Comparison of ENCODE assay signal across 24 mouse cellular contexts in genomic region chr8:31369636-31370035, GRCm38 (mm10).
DNase-seq lines count a peak whose midpoint lies in the region; ATAC-seq lines count a peak whose summit lies in the region.
"Had no signal": no experiment of that assay in that cellular context is flagged by ENCODE, and none has a peak within 500 bp of the region (broad histone marks: within the 10 kb centered on the region; RNA-seq: fewer than 3 reads in every experiment).

No protein-coding gene starts in this region.

- ATAC-seq in hindbrain, embryonic 11.5 days (ENCODE audit: low FRiP score): peak; percentile 70
- no peak for ATAC-seq in hindbrain, embryonic 13.5 days (ENCODE audit: low FRiP score)
- ATAC-seq in midbrain, embryonic 13.5 days: peak; percentile 53
- ATAC-seq: forebrain, postnatal 0 days; intestine, embryonic 15.5 days had no signal

- no peaks in the 10 kb centered on the region for H3K36me3 ChIP-seq in hindbrain, embryonic 11.5 days (ENCODE audit: control insufficient read depth, insufficient read depth, low read length)
- H3K36me3 ChIP-seq in hindbrain, embryonic 13.5 days: no peaks in the 10 kb centered on the region
- no peaks in the 10 kb centered on the region for H3K36me3 ChIP-seq in midbrain, embryonic 13.5 days
- H3K36me3 ChIP-seq in midbrain, embryonic 10.5 days: no peaks in the 10 kb centered on the region
- H3K36me3 ChIP-seq in heart, embryonic 10.5 days: no peaks in the 10 kb centered on the region
- H3K36me3 ChIP-seq: embryonic facial prominence, embryonic 12.5 days; embryonic facial prominence, embryonic 15.5 days; G1E; heart, embryonic 13.5 days; hindbrain, embryonic 12.5 days; intestine, embryonic 15.5 days had no signal

- H3K27ac ChIP-seq in hindbrain, embryonic 11.5 days (ENCODE audit: low read depth, low read length): no peak overlapping the region
- H3K27ac ChIP-seq in hindbrain, embryonic 13.5 days: no peak overlapping the region
- H3K27ac ChIP-seq in midbrain, embryonic 13.5 days: no peak overlapping the region
- H3K27ac ChIP-seq in midbrain, embryonic 10.5 days (replicated peaks): no peak overlapping the region
- no peak overlapping the region for H3K27ac ChIP-seq in heart, embryonic 10.5 days
- H3K27ac ChIP-seq: embryonic facial prominence, embryonic 12.5 days; embryonic facial prominence, embryonic 15.5 days; heart, embryonic 13.5 days; hindbrain, embryonic 12.5 days; intestine, embryonic 15.5 days had no signal

- H3K27me3 ChIP-seq in hindbrain, embryonic 11.5 days (ENCODE audit: control insufficient read depth, insufficient read depth, low read length): no peaks in the 10 kb centered on the region
- no peaks in the 10 kb centered on the region for H3K27me3 ChIP-seq in hindbrain, embryonic 13.5 days
- H3K27me3 ChIP-seq in midbrain, embryonic 13.5 days: no peaks in the 10 kb centered on the region
- no peaks in the 10 kb centered on the region for H3K27me3 ChIP-seq in midbrain, embryonic 10.5 days (ENCODE audit: low read depth, poor library complexity, severe bottlenecking)
- no peaks in the 10 kb centered on the region for H3K27me3 ChIP-seq in heart, embryonic 10.5 days (ENCODE audit: insufficient read depth, poor library complexity, severe bottlenecking)
- H3K27me3 ChIP-seq: embryonic facial prominence, embryonic 12.5 days; embryonic facial prominence, embryonic 15.5 days; heart, embryonic 13.5 days; hindbrain, embryonic 12.5 days; intestine, embryonic 15.5 days had no signal

- WGBS in hindbrain, embryonic 11.5 days: 40% methylated on average over 5 of the region's 5 CpGs
- 26% methylated on average over 5 of the region's 5 CpGs for WGBS in hindbrain, embryonic 13.5 days
- 13% methylated on average over 5 of the region's 5 CpGs for WGBS in midbrain, embryonic 13.5 days
- WGBS in midbrain, embryonic 10.5 days: 37% methylated on average over 5 of the region's 5 CpGs
- WGBS in heart, embryonic 10.5 days: 88% methylated on average over 5 of the region's 5 CpGs

- no peak for DNase-seq in hindbrain, embryonic 11.5 days (ENCODE audit: low spot score)
- DNase-seq in midbrain, embryonic 10.5 days (ENCODE audit: low spot score): no peak
- peak; percentile 40 for DNase-seq in Muller cell, postnatal 12 days (ENCODE audit: inconsistent ontology term)
- no peak for DNase-seq in heart, embryonic 10.5 days (ENCODE audit: low spot score)
- DNase-seq: adrenal gland, adult 2 months; adrenal gland, postnatal 14 days; B cell, adult 2 months; cerebellum, adult 11-12 months; cerebellum, adult 8-10 months; cerebellum, postnatal 10 days; cerebellum, postnatal 36 days; forebrain, postnatal 0 days; gastrocnemius, postnatal 25 days; heart, adult 18-20 months; heart, postnatal 14 days; heart, postnatal 4 days had no signal

- 0 out of 2 replicates have a peak, but pooled peaks cover 2% of the 10 kb centered on the region for H3K4me1 ChIP-seq in hindbrain, embryonic 11.5 days (replicated peaks; ENCODE audit: control insufficient read depth, insufficient read depth, low read length)
- peaks cover 4% of the 10 kb centered on the region; the same call in 1 of the 2 replicates for H3K4me1 ChIP-seq in hindbrain, embryonic 13.5 days (replicated peaks)
- H3K4me1 ChIP-seq in midbrain, embryonic 13.5 days (replicated peaks): peaks cover 11% of the 10 kb centered on the region
- peaks cover 30% of the 10 kb centered on the region for H3K4me1 ChIP-seq in midbrain, embryonic 10.5 days
- 0 out of 2 replicates have a peak, but pooled peaks cover 5% of the 10 kb centered on the region for H3K4me1 ChIP-seq in heart, embryonic 10.5 days
- H3K4me1 ChIP-seq: embryonic facial prominence, embryonic 12.5 days; embryonic facial prominence, embryonic 15.5 days; intestine, embryonic 15.5 days had no signal

- no peaks in the 10 kb centered on the region for H3K9me3 ChIP-seq in hindbrain, embryonic 11.5 days (ENCODE audit: control insufficient read depth, low read length)
- H3K9me3 ChIP-seq in hindbrain, embryonic 13.5 days: no peaks in the 10 kb centered on the region
- no peaks in the 10 kb centered on the region for H3K9me3 ChIP-seq in midbrain, embryonic 13.5 days
- H3K9me3 ChIP-seq in midbrain, embryonic 10.5 days (replicated peaks): no peaks in the 10 kb centered on the region
- no peaks in the 10 kb centered on the region for H3K9me3 ChIP-seq in heart, embryonic 10.5 days
- H3K9me3 ChIP-seq: embryonic facial prominence, embryonic 12.5 days; embryonic facial prominence, embryonic 15.5 days; G1E; heart, embryonic 13.5 days; hindbrain, embryonic 12.5 days; intestine, embryonic 15.5 days had no signal

- no peak overlapping the region for H3K4me3 ChIP-seq in hindbrain, embryonic 11.5 days (ENCODE audit: low read depth, low read length)
- H3K4me3 ChIP-seq in hindbrain, embryonic 13.5 days: no peak overlapping the region
- H3K4me3 ChIP-seq in midbrain, embryonic 13.5 days (replicated peaks): no peak overlapping the region
- no peak overlapping the region for H3K4me3 ChIP-seq in midbrain, embryonic 10.5 days
- H3K4me3 ChIP-seq in heart, embryonic 10.5 days: no peak overlapping the region
- H3K4me3 ChIP-seq: embryonic facial prominence, embryonic 12.5 days; embryonic facial prominence, embryonic 15.5 days; heart, embryonic 13.5 days; hindbrain, embryonic 12.5 days; intestine, embryonic 15.5 days had no signal

- H3K4me2 ChIP-seq in hindbrain, embryonic 11.5 days (replicated peaks; ENCODE audit: low read depth, low read length): no peak overlapping the region
- H3K4me2 ChIP-seq in hindbrain, embryonic 13.5 days: no peak overlapping the region
- H3K4me2 ChIP-seq in midbrain, embryonic 13.5 days (replicated peaks): no peak overlapping the region
- H3K4me2 ChIP-seq: embryonic facial prominence, embryonic 12.5 days; embryonic facial prominence, embryonic 15.5 days; heart, embryonic 13.5 days; hindbrain, embryonic 12.5 days; intestine, embryonic 15.5 days had no signal

- H3K9ac ChIP-seq in hindbrain, embryonic 11.5 days (ENCODE audit: low read depth, low read length): no peak overlapping the region
- H3K9ac ChIP-seq in hindbrain, embryonic 13.5 days: no peak overlapping the region
- no peak overlapping the region for H3K9ac ChIP-seq in midbrain, embryonic 13.5 days (replicated peaks)
- H3K9ac ChIP-seq: embryonic facial prominence, embryonic 12.5 days; embryonic facial prominence, embryonic 15.5 days; forebrain, postnatal 0 days; heart, embryonic 13.5 days; hindbrain, embryonic 12.5 days; intestine, embryonic 15.5 days had no signal
